Mouse (Mus musculus): ENCODE measurements around the gene Zbtb7b. TPM values are rescaled to one million over a fixed set of nuclear protein-coding genes. Genes with fewer than 3 reads are reported as not detected.

The Zbtb7b gene
- polyA plus RNA-seq (2015; fragmentation: Nextera tagmentation; extraction: Ambion mirVana): 1.7 and 2.6 TPM in 2 replicates

DNA sequence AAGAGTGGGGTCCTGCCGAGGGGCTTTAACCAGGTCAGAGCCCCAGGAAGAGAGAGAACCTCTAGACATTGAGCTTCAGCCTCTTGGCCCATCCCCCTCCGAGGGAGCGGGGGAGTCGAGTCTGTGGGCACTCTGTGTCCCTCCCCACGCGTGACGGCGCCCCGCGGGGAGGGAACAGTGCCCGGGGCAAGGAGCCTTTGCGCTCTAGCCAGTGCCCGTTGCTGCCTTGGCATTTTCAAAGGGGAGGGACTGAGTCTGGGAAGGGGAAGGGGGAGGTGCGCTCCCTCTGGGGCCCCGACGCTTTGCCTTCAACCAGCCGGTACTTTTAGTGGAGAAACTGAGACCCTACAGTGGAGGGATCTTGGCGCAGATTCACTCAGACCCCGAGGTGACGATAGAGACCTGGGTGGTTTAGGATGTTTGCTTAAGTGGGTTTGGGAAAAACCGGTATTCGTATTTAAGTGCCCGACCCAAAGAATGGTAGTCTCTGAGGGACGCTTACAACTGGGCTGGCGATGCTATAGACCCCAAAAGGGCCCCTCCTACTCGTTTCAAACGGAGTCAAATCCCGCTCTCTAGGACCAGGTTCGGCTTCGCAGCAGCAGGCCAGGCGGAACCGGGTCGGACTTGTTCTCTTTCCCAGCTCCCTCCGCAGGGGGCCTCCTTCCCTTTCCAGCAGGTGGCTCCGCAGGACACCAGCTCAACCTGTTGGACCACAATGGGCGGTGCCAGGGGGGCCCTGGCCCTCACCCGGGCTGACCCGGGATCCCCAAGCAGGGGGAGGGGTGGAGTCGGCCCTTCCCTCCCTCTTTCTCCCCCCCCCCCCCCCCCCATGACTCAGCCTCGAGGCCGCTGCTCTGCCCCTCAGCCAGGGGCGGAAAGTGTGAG lies at the start of gene Zbtb7b:
Gene Zbtb7b (minus strand): TSS at position 771 of the 888 bp plus-strand sequence.
- Histone ChIP-seq H3K4me2 (ENCODE audit: low read depth, low read length) (peak within 1 kb of the TSS; percentile 90), H3K9ac (ENCODE audit: low read length) (peak within 1 kb of the TSS; percentile 78), H3K4me3 (ENCODE audit: low read length) (peak within 1 kb of the TSS; percentile 77), H3K4me1 (ENCODE audit: control insufficient read depth, insufficient read depth, low read length) (peaks cover 28% of the 10 kb centered on the region), H3K27me3 (ENCODE audit: control insufficient read depth, insufficient read depth, low read length) (no peaks in the 10 kb centered on the region), H3K36me3 (ENCODE audit: control insufficient read depth, insufficient read depth) (no peaks in the 10 kb centered on the region), H3K9me3 (replicated peaks; ENCODE audit: control insufficient read depth, low read length) (no peaks in the 10 kb centered on the region), H3K27ac (ENCODE audit: low read length) (peak within 1 kb of the TSS; percentile 97)
- peak; percentile 61 for ATAC-seq (replicated peaks; ENCODE audit: extremely low read depth, insufficient read depth, low FRiP score)
- WGBS: under 1% methylated on average over 40 of the region's 42 CpGs

GRCm38 (mm10) chr3:89440691-89441090 lies 46.1 kb upstream of the Zbtb7b start:
- H3K27ac ChIP-seq (ENCODE audit: low read length): no peak overlapping the region
- H3K27me3 ChIP-seq (ENCODE audit: control insufficient read depth, insufficient read depth, low read length): no peaks in the 10 kb centered on the region
- H3K4me3 ChIP-seq (ENCODE audit: low read length): no peak overlapping the region
- no peak for ATAC-seq (replicated peaks; ENCODE audit: extremely low read depth, insufficient read depth, low FRiP score)
- no peaks in the 10 kb centered on the region for H3K9me3 ChIP-seq (replicated peaks; ENCODE audit: control insufficient read depth, low read length)
- WGBS: 83% methylated on average over 2 of the region's 2 CpGs
- H3K36me3 ChIP-seq (ENCODE audit: control insufficient read depth, insufficient read depth): peaks cover 18% of the 10 kb centered on the region; the same call in 1 of the 2 replicates
- no peak overlapping the region for H3K4me2 ChIP-seq (ENCODE audit: low read depth, low read length)
- H3K9ac ChIP-seq (ENCODE audit: low read length): no peak overlapping the region
- H3K4me1 ChIP-seq (ENCODE audit: control insufficient read depth, insufficient read depth, low read length): peaks cover 8% of the 10 kb centered on the region

DNA sequence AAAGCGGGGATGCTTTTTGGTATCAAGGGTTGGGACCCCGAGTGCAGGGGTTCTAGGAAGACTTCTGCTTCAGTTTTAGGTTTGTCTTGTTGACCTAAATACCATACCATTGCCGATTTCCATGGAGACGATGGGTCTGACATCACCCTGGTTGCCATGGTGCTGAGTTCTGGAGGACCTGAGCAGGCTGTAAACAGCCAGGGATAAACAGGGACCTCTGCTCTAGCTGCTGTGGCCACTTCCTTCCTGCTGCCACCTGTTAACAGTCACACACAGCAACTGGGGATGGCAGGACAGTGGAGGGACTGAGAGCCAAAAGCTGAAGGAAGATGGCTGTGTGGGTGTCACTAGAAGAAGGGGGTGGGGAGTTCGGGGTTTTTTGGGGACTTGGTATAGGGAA lies 42.7 kb upstream of the Zbtb7b start:
- peak overlapping the region; percentile 79 for H3K9ac ChIP-seq (ENCODE audit: low read length)
- H3K4me2 ChIP-seq (ENCODE audit: low read depth, low read length): peak overlapping the region; percentile 77
- H3K27me3 ChIP-seq (ENCODE audit: control insufficient read depth, insufficient read depth, low read length): no peaks in the 10 kb centered on the region
- ATAC-seq (replicated peaks; ENCODE audit: extremely low read depth, insufficient read depth, low FRiP score): 0 out of 2 replicates have a peak, but pooled peaks have one; percentile 19
- 21% methylated on average over 5 of the region's 5 CpGs for WGBS
- no peaks in the 10 kb centered on the region for H3K9me3 ChIP-seq (replicated peaks; ENCODE audit: control insufficient read depth, low read length)
- peak overlapping the region; percentile 76 for H3K4me3 ChIP-seq (ENCODE audit: low read length)
- H3K27ac ChIP-seq (ENCODE audit: low read length): peak overlapping the region; percentile 86
- H3K4me1 ChIP-seq (ENCODE audit: control insufficient read depth, insufficient read depth, low read length): peaks cover 8% of the 10 kb centered on the region
- H3K36me3 ChIP-seq (ENCODE audit: control insufficient read depth, insufficient read depth): peaks cover 16% of the 10 kb centered on the region

DNA sequence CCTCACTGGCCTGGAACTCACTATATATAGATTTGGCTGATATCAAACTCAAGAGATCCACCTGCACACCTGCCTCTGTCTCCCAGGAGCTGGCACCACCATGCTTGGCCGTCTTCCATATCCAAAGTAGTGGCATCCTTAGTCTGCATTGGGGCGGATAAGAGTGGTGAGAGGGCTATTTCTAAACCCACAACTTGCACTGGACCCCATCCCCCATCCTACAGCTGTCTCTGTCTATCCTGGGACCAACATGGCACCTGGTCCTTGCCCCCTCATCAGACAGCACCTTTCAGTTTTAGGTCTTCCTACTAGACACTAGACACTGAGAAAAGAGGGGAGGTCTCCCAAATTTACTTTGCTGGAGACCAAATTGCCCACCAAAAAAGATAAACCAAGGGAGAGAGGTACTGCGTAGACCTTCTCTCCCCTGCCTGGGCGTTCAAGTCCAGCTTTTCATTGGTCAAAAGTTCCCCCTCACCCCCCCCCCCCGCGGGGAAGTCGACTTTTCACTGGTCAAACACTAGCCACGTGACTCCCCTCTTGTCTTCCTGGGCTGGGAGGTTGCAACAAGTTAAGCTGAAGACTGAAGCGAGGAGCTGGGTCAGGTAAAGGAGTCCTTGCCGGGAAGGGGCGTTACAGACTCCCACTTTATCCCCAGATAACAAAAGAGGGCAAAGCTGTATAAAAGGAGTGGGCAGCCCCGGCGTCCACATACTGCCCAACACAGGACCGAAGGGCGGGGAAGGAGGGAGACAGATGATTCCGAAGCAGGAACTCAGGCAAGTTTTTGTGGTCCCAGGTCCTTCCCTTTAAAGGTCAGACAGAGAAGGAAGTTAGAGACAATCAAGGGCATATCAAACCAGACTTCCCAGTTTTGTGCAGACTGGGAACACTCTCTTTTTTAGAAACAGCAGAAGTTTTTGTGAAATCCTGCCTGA lies 41.9 kb upstream of the Zbtb7b start, which contains the start of gene Pbxip1:
Gene Pbxip1 (plus strand): TSS at position 531 of the 938 bp plus-strand sequence.
- H3K36me3 ChIP-seq (ENCODE audit: control insufficient read depth, insufficient read depth): peaks cover 16% of the 10 kb centered on the region
- peak within 1 kb of the TSS; percentile 79 for H3K9ac ChIP-seq (ENCODE audit: low read length)
- H3K4me2 ChIP-seq (ENCODE audit: low read depth, low read length): peak within 1 kb of the TSS; percentile 77
- H3K27me3 ChIP-seq (ENCODE audit: control insufficient read depth, insufficient read depth, low read length): no peaks in the 10 kb centered on the region
- no peaks in the 10 kb centered on the region for H3K9me3 ChIP-seq (replicated peaks; ENCODE audit: control insufficient read depth, low read length)
- peak; percentile 89 for ATAC-seq (replicated peaks; ENCODE audit: extremely low read depth, insufficient read depth, low FRiP score)
- H3K4me3 ChIP-seq (ENCODE audit: low read length): peak within 1 kb of the TSS; percentile 76
- H3K27ac ChIP-seq (ENCODE audit: low read length): peak within 1 kb of the TSS; percentile 86
- H3K4me1 ChIP-seq (ENCODE audit: control insufficient read depth, insufficient read depth, low read length): peaks cover 11% of the 10 kb centered on the region
- 3% methylated on average over 16 of the region's 16 CpGs for WGBS

DNA sequence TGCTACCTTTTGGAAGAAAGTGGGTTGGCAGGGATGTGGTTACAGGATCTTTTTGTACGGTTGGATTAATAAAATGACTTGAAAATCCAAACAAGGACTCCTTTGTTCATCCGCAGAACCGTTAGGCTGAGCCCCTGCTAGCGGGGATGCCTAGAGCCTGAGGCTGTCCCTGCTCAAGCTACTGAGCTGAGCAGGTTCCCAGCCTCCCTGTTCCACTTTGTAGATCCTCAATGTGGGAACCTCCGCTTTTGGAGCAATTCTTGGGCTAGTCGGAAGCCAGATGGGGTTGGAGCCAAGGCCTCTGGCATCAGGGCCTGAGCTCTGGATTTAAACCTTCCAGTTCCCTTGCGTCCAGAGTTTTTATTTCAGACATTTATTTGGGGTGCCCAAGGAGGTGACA lies 40.5 kb upstream of the Zbtb7b start:
- Histone ChIP-seq H3K36me3 (ENCODE audit: control insufficient read depth, insufficient read depth) (peaks cover 16% of the 10 kb centered on the region), H3K4me3 (ENCODE audit: low read length) (no peak overlapping the region), H3K9me3 (replicated peaks; ENCODE audit: control insufficient read depth, low read length) (no peaks in the 10 kb centered on the region), H3K4me1 (ENCODE audit: control insufficient read depth, insufficient read depth, low read length) (peaks cover 18% of the 10 kb centered on the region), H3K9ac (ENCODE audit: low read length) (no peak overlapping the region), H3K4me2 (ENCODE audit: low read depth, low read length) (no peak overlapping the region), H3K27me3 (ENCODE audit: control insufficient read depth, insufficient read depth, low read length) (no peaks in the 10 kb centered on the region), H3K27ac (ENCODE audit: low read length) (no peak overlapping the region)
- ATAC-seq (replicated peaks; ENCODE audit: extremely low read depth, insufficient read depth, low FRiP score): no peak
- WGBS: 81% methylated on average over 7 of the region's 7 CpGs

- Histone ChIP-seq H3K9me3 (replicated peaks; ENCODE audit: control insufficient read depth, low read length) (no peaks in the 10 kb centered on the region), H3K9ac (ENCODE audit: low read length) (no peak overlapping the region), H3K4me2 (ENCODE audit: low read depth, low read length) (no peak overlapping the region), H3K4me1 (ENCODE audit: control insufficient read depth, insufficient read depth, low read length) (peaks cover 18% of the 10 kb centered on the region), H3K4me3 (ENCODE audit: low read length) (no peak overlapping the region), H3K36me3 (ENCODE audit: control insufficient read depth, insufficient read depth) (peaks cover 14% of the 10 kb centered on the region), H3K27me3 (ENCODE audit: control insufficient read depth, insufficient read depth, low read length) (no peaks in the 10 kb centered on the region), H3K27ac (ENCODE audit: low read length) (no peak overlapping the region)
- no peak for ATAC-seq (replicated peaks; ENCODE audit: extremely low read depth, insufficient read depth, low FRiP score)
- WGBS: 75% methylated on average over 11 of the region's 11 CpGs
Measured at GRCm38 (mm10) chr3:89434532-89434931, 40.0 kb upstream of the Zbtb7b start.

DNA sequence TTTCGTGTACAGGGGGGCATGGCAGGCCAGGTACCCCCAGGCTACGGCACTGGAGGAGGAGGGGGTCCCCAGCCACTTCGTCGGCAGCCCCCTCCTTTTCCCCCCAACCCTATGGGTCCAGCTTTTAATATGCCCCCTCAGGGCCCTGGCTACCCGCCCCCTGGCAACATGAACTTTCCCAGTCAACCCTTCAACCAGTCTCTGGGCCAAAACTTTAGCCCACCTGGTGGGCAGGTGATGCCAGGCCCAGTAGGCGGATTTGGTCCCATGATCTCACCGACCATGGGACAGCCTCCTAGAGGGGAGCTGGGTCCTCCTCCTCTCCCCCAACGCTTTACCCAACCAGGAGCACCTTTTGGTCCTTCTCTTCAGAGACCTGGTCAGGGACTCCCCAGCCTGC lies 38.0 kb upstream of the Zbtb7b start:
- Histone ChIP-seq H3K4me1 (ENCODE audit: control insufficient read depth, insufficient read depth, low read length) (peaks cover 18% of the 10 kb centered on the region), H3K27me3 (ENCODE audit: control insufficient read depth, insufficient read depth, low read length) (no peaks in the 10 kb centered on the region), H3K27ac (ENCODE audit: low read length) (no peak overlapping the region), H3K9ac (ENCODE audit: low read length) (no peak overlapping the region), H3K4me2 (ENCODE audit: low read depth, low read length) (no peak overlapping the region), H3K36me3 (ENCODE audit: control insufficient read depth, insufficient read depth) (peaks cover 20% of the 10 kb centered on the region), H3K4me3 (ENCODE audit: low read length) (no peak overlapping the region), H3K9me3 (replicated peaks; ENCODE audit: control insufficient read depth, low read length) (no peaks in the 10 kb centered on the region)
- 96% methylated on average over 8 of the region's 8 CpGs for whole genome bisulfite sequencing
- no peak for ATAC-seq (replicated peaks; ENCODE audit: extremely low read depth, insufficient read depth, low FRiP score)

- 2% methylated on average over 67 of the region's 68 CpGs for WGBS
- H3K9ac ChIP-seq (ENCODE audit: low read length): peak within 1 kb of the TSS; percentile 93
- peak within 1 kb of the TSS; percentile 73 for H3K4me2 ChIP-seq (ENCODE audit: low read depth, low read length)
- no peaks in the 10 kb centered on the region for H3K9me3 ChIP-seq (replicated peaks; ENCODE audit: control insufficient read depth, low read length)
- H3K4me1 ChIP-seq (ENCODE audit: control insufficient read depth, insufficient read depth, low read length): peaks cover 9% of the 10 kb centered on the region
- ATAC-seq (replicated peaks; ENCODE audit: extremely low read depth, insufficient read depth, low FRiP score): peak; percentile 99
- H3K4me3 ChIP-seq (ENCODE audit: low read length): peak within 1 kb of the TSS; percentile 80
- H3K27ac ChIP-seq (ENCODE audit: low read length): peak within 1 kb of the TSS; percentile 80
- peaks cover 38% of the 10 kb centered on the region for H3K36me3 ChIP-seq (ENCODE audit: control insufficient read depth, insufficient read depth)
- H3K27me3 ChIP-seq (ENCODE audit: control insufficient read depth, insufficient read depth, low read length): no peaks in the 10 kb centered on the region
Measured at GRCm38 (mm10) chr3:89430171-89431159, 35.9 kb upstream of the Zbtb7b start, which contains the start of gene Pygo2. Gene Pygo2 (plus strand): TSS chr3:89430214.
